Mouse (Mus musculus): ENCODE data around the gene Olfr1347.

DNA sequence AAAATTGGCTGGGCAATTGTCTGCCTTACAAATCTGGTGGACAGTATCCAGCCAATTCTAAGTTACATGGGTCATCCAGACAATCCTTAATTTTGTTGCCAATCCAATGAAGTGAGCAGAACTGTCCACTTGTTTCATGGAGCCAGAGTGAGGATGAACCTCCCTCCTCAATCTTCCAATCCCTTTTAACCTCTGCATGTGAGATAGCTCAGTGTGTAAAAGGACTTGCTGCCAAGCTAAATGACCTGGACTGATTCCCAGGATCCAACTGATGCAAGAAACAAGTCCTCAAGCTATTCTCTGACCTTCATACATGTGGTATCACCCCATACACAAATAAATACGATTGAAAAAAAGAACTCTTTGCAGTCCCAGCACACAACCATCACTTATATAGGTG, 22.1 kb upstream of the Olfr1347 start:
- TF ChIP-seq POLR2A (IDR thresholded peaks at IDR 0.05; ENCODE audit: low read depth, low read length) (no peak), CTCF (IDR thresholded peaks at IDR 0.05; ENCODE audit: borderline replicate concordance, insufficient read depth, low read length) (no peak)
